Mouse (Mus musculus) myocyte (in vitro differentiated cells): ENCODE measurements at regions not wholly inside any gene's neighbourhood (a gene's known extent, or its start where the extent isn't known, plus 50 kb on each side); places are given as distances from the start of the nearest gene placed in this dataset.

ENCODE experiments used
- CEBPB ChIP-seq: IDR thresholded peaks from 2 replicates; pipeline ENCODE4 v1.6.1; 2011; ENCODE audit warnings: mild to moderate bottlenecking, moderate library complexity; ENCODE audit not compliant: poor library complexity, insufficient read depth, severe bottlenecking
- POLR2A ChIP-seq: IDR thresholded peaks from one replicate; pipeline ENCODE4 v1.6.1; 2011; ENCODE audit warnings: low read depth, mild to moderate bottlenecking, control low read depth, moderate library complexity; ENCODE audit not compliant: insufficient read length
- POLR2AphosphoS2 ChIP-seq: IDR thresholded peaks from one replicate; pipeline ENCODE4 v1.6.1; 2011; ENCODE audit warnings: low read depth, control low read depth; ENCODE audit not compliant: insufficient read length

DNA sequence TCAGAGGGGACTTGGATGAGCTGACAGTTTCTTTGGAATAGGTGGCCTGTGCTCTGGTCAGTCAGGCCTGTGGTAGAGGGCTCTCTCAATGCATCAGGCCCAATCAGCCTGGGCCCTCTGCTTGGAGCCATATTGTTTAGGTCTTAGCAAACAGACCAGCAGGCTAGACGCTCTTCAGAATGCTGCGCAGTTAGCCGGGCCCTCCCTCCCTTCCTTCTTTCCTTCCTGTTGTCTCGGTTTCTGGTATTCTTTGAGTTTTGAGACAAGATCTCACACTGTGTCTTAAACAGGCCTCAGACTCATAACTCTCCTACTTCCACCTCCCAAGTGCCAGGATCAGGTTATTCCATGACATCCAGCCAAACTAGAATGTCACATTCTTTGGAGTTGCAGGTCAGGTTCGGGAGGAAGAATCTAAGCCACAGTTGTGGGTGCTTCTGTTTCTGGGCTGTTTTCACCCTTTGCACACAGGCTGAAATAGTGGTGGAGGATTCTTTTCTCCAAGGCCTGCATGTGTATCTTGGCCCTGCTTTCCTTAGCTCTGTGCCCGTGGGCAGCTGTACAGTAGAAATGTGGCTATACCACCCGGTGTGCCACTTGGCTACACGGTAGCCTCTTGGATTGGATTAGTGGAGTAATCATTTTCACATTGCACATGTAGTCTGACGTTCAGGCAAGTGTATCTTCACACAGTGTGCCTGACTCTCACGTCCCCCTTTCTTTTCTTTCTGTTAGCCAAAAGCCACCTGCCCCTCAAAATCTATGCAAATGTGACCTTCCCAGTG lies 62.4 kb upstream of the Bcl6 start:
- TF ChIP-seq CEBPB (no peak), POLR2A (no peak), POLR2AphosphoS2 (no peak)
